Mouse (Mus musculus) lung, adult 2 months (tissue): ENCODE results near the gene Pde10a. TPM values are rescaled to one million over a fixed set of nuclear protein-coding genes. Genes with fewer than 3 reads are reported as not detected.
"Not testable (repeated sequence)": the region's sequence is repeated elsewhere in the genome, so short reads cannot be mapped to it uniquely, and the experiment has no call there.

ENCODE experiments used
- DNase-seq: peaks from one replicate; pipeline ENCODE4 v3.0.0; 2022
- H3K4me1 ChIP-seq: fragments of 200-500 bp; 2 replicates; pipeline ENCODE4 v1.6.1; 2011; ENCODE audit warnings: low read length; ENCODE audit not compliant: control insufficient read depth, insufficient read depth
- H3K4me3 ChIP-seq: fragments of 200-500 bp; replicated peaks from 2 replicates; pipeline ENCODE3; 2011; ENCODE audit warnings: low read depth, mild to moderate bottlenecking, control low read depth, low read length; ENCODE audit errors: extremely low read depth
- CTCF ChIP-seq: fragments of 200-500 bp; IDR thresholded peaks from 2 replicates; pipeline ENCODE4 v1.5.1; 2011; ENCODE audit warnings: mild to moderate bottlenecking, low read length, control low read depth; ENCODE audit not compliant: insufficient read depth
- POLR2A ChIP-seq: fragments of 200-500 bp; IDR thresholded peaks from 2 replicates; pipeline ENCODE4 v1.6.1; 2011; ENCODE audit warnings: low read depth, mild to moderate bottlenecking, control low read depth, low read length, borderline replicate concordance; ENCODE audit errors: extremely low read depth
- WGBS: fragments of 180-500 bp; shearing (Covaris S2); methylation state at CpG from one replicate; pipeline ENCODE4 v1.1.7; 2018; 5-methylcytosine and 5-hydroxymethylcytosine counted together
- polyA plus RNA-seq: library from polyadenylated mRNA; depleted of rRNA; stranded (reverse); fragments of >200 nt; gene quantifications from 2 replicates; pipeline ENCODE4 v1.2.3, GENCODE M21; 2012

Gene Pde10a
- polyA plus RNA-seq, 1 experiment: 0.62 TPM

GRCm38 (mm10) chr17:8658751-8659454 lies 133.7 kb downstream of the Pde10a start:
- TF ChIP-seq CTCF: no peak
- no peak for TF ChIP-seq POLR2A
- WGBS: 56% methylated on average over 16 of the region's 16 CpGs
- DNase-seq: no peak

GRCm38 (mm10) chr17:8666912-8667311 lies 141.7 kb downstream of the Pde10a start:
- no peak overlapping the region for H3K4me3 ChIP-seq
- no peak for DNase-seq

More at GRCm38 (mm10) chr17:8658751-8659454, 133.7 kb downstream of the Pde10a start:
- Histone ChIP-seq H3K4me1 (no peaks in the 10 kb centered on the region), H3K4me3 (no peak overlapping the region)

GRCm38 (mm10) chr17:8674651-8675050 lies 149.5 kb downstream of the Pde10a start:
- H3K4me3 ChIP-seq: no peak overlapping the region
- no peak for DNase-seq
- 81% methylated on average over 2 of the region's 2 CpGs for WGBS
- H3K4me1 ChIP-seq: no peaks in the 10 kb centered on the region
- TF ChIP-seq CTCF (no peak), POLR2A (no peak)

More at GRCm38 (mm10) chr17:8666912-8667311, 141.7 kb downstream of the Pde10a start:
- no peaks in the 10 kb centered on the region for H3K4me1 ChIP-seq
- 63% methylated on average over 5 of the region's 5 CpGs for WGBS
- no peak for TF ChIP-seq CTCF

- no peak for DNase-seq
- TF ChIP-seq CTCF (no peak), POLR2A (no peak)
- 61% methylated on average over 7 of the region's 7 CpGs for WGBS
- no peak overlapping the region for H3K4me3 ChIP-seq
- H3K4me1 ChIP-seq: no peaks in the 10 kb centered on the region
Measured at GRCm38 (mm10) chr17:8686356-8686755, 161.2 kb downstream of the Pde10a start.

- TF ChIP-seq CTCF (no peak), POLR2A (no peak)
- no peak for DNase-seq
- no peaks in the 10 kb centered on the region for H3K4me1 ChIP-seq
- WGBS: 59% methylated on average over 3 of the region's 3 CpGs
- H3K4me3 ChIP-seq: no peak overlapping the region
Measured at GRCm38 (mm10) chr17:8688096-8688495, 162.9 kb downstream of the Pde10a start.

GRCm38 (mm10) chr17:8698265-8698664 lies 173.1 kb downstream of the Pde10a start:
- H3K4me1 ChIP-seq: no peaks in the 10 kb centered on the region
- no peak for DNase-seq
- H3K4me3 ChIP-seq: no peak overlapping the region
- TF ChIP-seq CTCF: no peak
- no peak for TF ChIP-seq POLR2A
- WGBS: 60% methylated on average over 1 of the region's 1 CpGs

- TF ChIP-seq CTCF: no peak
- WGBS: 73% methylated on average over 3 of the region's 3 CpGs
- H3K4me1 ChIP-seq: no peaks in the 10 kb centered on the region
- DNase-seq: no peak
- H3K4me3 ChIP-seq: no peak overlapping the region
Measured at GRCm38 (mm10) chr17:8698793-8699192, 173.6 kb downstream of the Pde10a start.

GRCm38 (mm10) chr17:8701096-8701495 lies 175.9 kb downstream of the Pde10a start:
- H3K4me3 ChIP-seq: no peak overlapping the region
- H3K4me1 ChIP-seq: no peaks in the 10 kb centered on the region
- 70% methylated on average over 7 of the region's 7 CpGs for WGBS
- no peak for TF ChIP-seq CTCF
- no peak for DNase-seq

- TF ChIP-seq POLR2A (no peak), CTCF (no peak)
- Histone ChIP-seq H3K4me3 (no peak overlapping the region), H3K4me1 (no peaks in the 10 kb centered on the region)
- DNase-seq: no peak
- 82% methylated on average over 5 of the region's 5 CpGs for WGBS
Measured at GRCm38 (mm10) chr17:8702503-8702902, 177.3 kb downstream of the Pde10a start.

- Histone ChIP-seq H3K4me1 (no peaks in the 10 kb centered on the region), H3K4me3 (no peak overlapping the region)
- DNase-seq: no peak
- no peak for TF ChIP-seq POLR2A
- no peak for TF ChIP-seq CTCF
Measured at GRCm38 (mm10) chr17:8708006-8708405, 182.8 kb downstream of the Pde10a start.

- H3K4me1 ChIP-seq, DNase-seq, H3K4me3 ChIP-seq: not testable (repeated sequence)
- 94% methylated on average over 2 of the region's 2 CpGs for WGBS
Measured at GRCm38 (mm10) chr17:8712734-8713133, 187.6 kb downstream of the Pde10a start.
